Mouse (Mus musculus) spleen, adult 2 months (tissue): ENCODE results near the gene Pnmt. TPM values are rescaled to one million over a fixed set of nuclear protein-coding genes. Genes with fewer than 3 reads are reported as not detected.
"Not testable (repeated sequence)": the region's sequence is repeated elsewhere in the genome, so short reads cannot be mapped to it uniquely, and the experiment has no call there.

ENCODE experiments used
- DNase-seq, 2 experiments: peaks; one replicate each; pipeline versions ENCODE4 v3.0.0 to v3.0.0-alpha.2; 2012 to 2021; ENCODE audit warnings: low spot score in 2 of 2, low read depth in 1 of 2
- H3K27ac ChIP-seq: fragments of 200-500 bp; 2 replicates; pipeline ENCODE4 v1.5.1; 2012; ENCODE audit warnings: low read length, inconsistent platforms; ENCODE audit not compliant: insufficient read depth
- H3K27me3 ChIP-seq: fragments of 200-500 bp; 2 replicates; pipeline ENCODE4 v1.6.1; 2012; ENCODE audit warnings: mild to moderate bottlenecking, moderate library complexity, low read length, inconsistent platforms; ENCODE audit not compliant: control insufficient read depth, insufficient read depth
- H3K36me3 ChIP-seq: fragments of 200-500 bp; 2 replicates; pipeline ENCODE4 v1.6.1; 2012; ENCODE audit warnings: mild to moderate bottlenecking, low read length, inconsistent platforms; ENCODE audit not compliant: control insufficient read depth, insufficient read depth
- H3K4me1 ChIP-seq: fragments of 200-500 bp; 2 replicates; pipeline ENCODE4 v1.6.1; 2011; ENCODE audit warnings: inconsistent platforms; ENCODE audit not compliant: control insufficient read depth, insufficient read depth, insufficient read length
- H3K4me3 ChIP-seq: fragments of 200-500 bp; 2 replicates; pipeline ENCODE4 v1.5.1; 2011; ENCODE audit warnings: mild to moderate bottlenecking, inconsistent platforms; ENCODE audit not compliant: insufficient read depth, insufficient read length; ENCODE audit errors: extremely low read depth
- CTCF ChIP-seq: fragments of 200-500 bp; IDR thresholded peaks from 2 replicates; pipeline ENCODE4 v1.5.1; 2011; ENCODE audit warnings: mild to moderate bottlenecking, inconsistent platforms; ENCODE audit not compliant: insufficient read depth, insufficient read length, insufficient replicate concordance; ENCODE audit errors: extremely low read depth
- POLR2A ChIP-seq: fragments of 200-500 bp; IDR thresholded peaks from 2 replicates; pipeline ENCODE4 v1.6.1; 2011; ENCODE audit warnings: low read depth, low read length, inconsistent platforms
- WGBS: fragments of 180-500 bp; shearing (Covaris S2); methylation state at CpG from one replicate; pipeline ENCODE4 v1.1.7; 2018; 5-methylcytosine and 5-hydroxymethylcytosine counted together
- polyA plus RNA-seq: library from polyadenylated mRNA; depleted of rRNA; stranded (reverse); fragments of >200 nt; gene quantifications from 2 replicates; pipeline ENCODE4 v1.2.3, GENCODE M21; 2012

The Pnmt gene
- polyA plus RNA-seq, 1 experiment, result not detected

- no peak overlapping the region for H3K27ac ChIP-seq
- H3K4me1 ChIP-seq, result no peaks in the 10 kb centered on the region
- no peaks in the 10 kb centered on the region for H3K27me3 ChIP-seq
- peaks cover 50% of the 10 kb centered on the region for H3K36me3 ChIP-seq
- TF ChIP-seq CTCF, result no peak
- no peak for TF ChIP-seq POLR2A
- WGBS, result 90% methylated on average over 7 of the region's 7 CpGs
- DNase-seq, result no peak
- H3K4me3 ChIP-seq, result no peak overlapping the region
These were observed 6.9 kb upstream of the Pnmt start for GRCm38 (mm10) chr11:98379379-98379778.

GRCm38 (mm10) chr11:98380106-98380505 lies 6.1 kb upstream of the Pnmt start:
- Histone ChIP-seq H3K27ac (no peak overlapping the region), H3K27me3 (no peaks in the 10 kb centered on the region), H3K4me3 (no peak overlapping the region), H3K4me1 (no peaks in the 10 kb centered on the region), H3K36me3 (peaks cover 45% of the 10 kb centered on the region)
- no peak for TF ChIP-seq CTCF
- TF ChIP-seq POLR2A, result no peak
- DNase-seq, result no peak
- 95% methylated on average over 6 of the region's 6 CpGs for WGBS

- no peaks in the 10 kb centered on the region for H3K4me1 ChIP-seq
- no peaks in the 10 kb centered on the region for H3K27me3 ChIP-seq
- H3K36me3 ChIP-seq, result peaks cover 33% of the 10 kb centered on the region
- 92% methylated on average over 2 of the region's 2 CpGs for WGBS
- no peak for TF ChIP-seq CTCF
- TF ChIP-seq POLR2A, result no peak
- H3K27ac ChIP-seq, result no peak overlapping the region
- no peak for DNase-seq
- H3K4me3 ChIP-seq, result no peak overlapping the region
These were observed 4.6 kb upstream of the Pnmt start for GRCm38 (mm10) chr11:98381651-98382050.

- peaks cover 26% of the 10 kb centered on the region for H3K36me3 ChIP-seq
- not testable (repeated sequence) for DNase-seq, H3K4me1 ChIP-seq, H3K4me3 ChIP-seq, H3K27me3 ChIP-seq, H3K27ac ChIP-seq
- WGBS, result 60% methylated on average over 2 of the region's 2 CpGs
These were observed 3.8 kb upstream of the Pnmt start for GRCm38 (mm10) chr11:98382405-98382804.

GRCm38 (mm10) chr11:98383261-98384030 lies 2.8 kb upstream of the Pnmt start, which contains the start of gene Tcap:
Tcap (plus strand) TSS chr11:98383811.
- H3K27me3 ChIP-seq, result no peaks in the 10 kb centered on the region
- H3K4me1 ChIP-seq, result no peaks in the 10 kb centered on the region
- no peak within 1 kb of the TSS for H3K27ac ChIP-seq
- DNase-seq, result no peak
- no peak within 1 kb of the TSS for H3K4me3 ChIP-seq
- TF ChIP-seq CTCF (no peak), POLR2A (no peak)
- 75% methylated on average over 14 of the region's 14 CpGs for WGBS
- peaks cover 19% of the 10 kb centered on the region for H3K36me3 ChIP-seq

GRCm38 (mm10) chr11:98384216-98384615 lies 2.0 kb upstream of the Pnmt start:
- TF ChIP-seq CTCF (no peak), POLR2A (no peak)
- H3K27ac ChIP-seq, result no peak overlapping the region
- no peaks in the 10 kb centered on the region for H3K4me1 ChIP-seq
- no peak for DNase-seq
- peaks cover 12% of the 10 kb centered on the region for H3K36me3 ChIP-seq
- no peak overlapping the region for H3K4me3 ChIP-seq
- 86% methylated on average over 20 of the region's 20 CpGs for WGBS
- H3K27me3 ChIP-seq, result no peaks in the 10 kb centered on the region

GRCm38 (mm10) chr11:98384721-98385637 lies 1.3 kb upstream of the Pnmt start:
- TF ChIP-seq CTCF (no peak), POLR2A (no peak)
- Histone ChIP-seq H3K27ac (no peak overlapping the region), H3K36me3 (peaks cover 4% of the 10 kb centered on the region; the same call in 1 of the 2 replicates), H3K4me3 (no peak overlapping the region), H3K27me3 (no peaks in the 10 kb centered on the region), H3K4me1 (no peaks in the 10 kb centered on the region)
- WGBS, result 80% methylated on average over 8 of the region's 8 CpGs
- DNase-seq, result no peak
